Mouse (Mus musculus): ENCODE data around the gene Cmc1.

DNA sequence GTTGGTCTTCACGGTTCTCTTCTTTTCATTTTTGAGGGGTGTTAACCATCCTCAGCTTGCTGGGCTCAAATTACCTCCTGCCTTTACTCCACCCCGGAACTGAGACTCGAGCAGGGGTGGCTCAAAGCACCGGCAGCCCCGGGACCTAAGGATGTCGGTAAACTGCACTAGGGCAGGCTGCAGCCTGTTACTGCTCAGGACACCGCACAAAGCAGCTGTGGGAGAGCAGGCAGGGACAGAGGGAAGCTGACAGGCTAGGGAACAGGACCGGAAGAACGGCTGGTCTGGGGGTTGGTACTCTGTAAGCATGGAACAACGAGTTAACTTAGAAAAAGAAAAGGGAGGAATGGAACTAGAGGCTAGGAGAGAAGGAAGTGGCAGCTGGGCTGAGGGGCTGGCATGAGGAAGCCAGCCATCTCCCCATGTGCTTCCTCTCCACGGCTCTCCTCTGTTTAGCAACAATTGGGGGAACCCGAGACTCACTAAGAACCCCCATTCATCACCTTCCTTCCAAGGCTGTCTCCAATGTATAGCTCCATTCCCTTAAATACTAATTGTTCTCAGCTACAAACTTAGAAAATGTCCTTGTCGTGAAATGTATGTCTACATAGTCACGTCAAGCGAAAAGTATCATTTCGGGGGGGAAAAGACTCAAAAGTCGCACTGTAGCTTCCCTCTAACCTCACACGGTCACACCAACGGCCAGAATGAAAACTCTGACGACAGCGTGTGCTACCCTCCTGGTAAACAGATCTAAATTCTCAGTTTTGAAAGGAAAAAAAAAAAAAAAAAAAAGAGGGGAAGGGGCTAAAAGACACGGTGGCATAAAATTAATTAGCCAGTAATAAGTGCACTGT lies 67.2 kb downstream of the Cmc1 start:
- no peak for TF ChIP-seq CTCF (IDR thresholded peaks at IDR 0.05; ENCODE audit: low read depth)
- TF ChIP-seq EP300 (optimal IDR thresholded peaks at IDR 0.05): no peak

Measured in stomach, postnatal 0 days (tissue).